Mouse (Mus musculus): ENCODE measurements around the gene Ino80d.

Ino80d gene

DNA sequence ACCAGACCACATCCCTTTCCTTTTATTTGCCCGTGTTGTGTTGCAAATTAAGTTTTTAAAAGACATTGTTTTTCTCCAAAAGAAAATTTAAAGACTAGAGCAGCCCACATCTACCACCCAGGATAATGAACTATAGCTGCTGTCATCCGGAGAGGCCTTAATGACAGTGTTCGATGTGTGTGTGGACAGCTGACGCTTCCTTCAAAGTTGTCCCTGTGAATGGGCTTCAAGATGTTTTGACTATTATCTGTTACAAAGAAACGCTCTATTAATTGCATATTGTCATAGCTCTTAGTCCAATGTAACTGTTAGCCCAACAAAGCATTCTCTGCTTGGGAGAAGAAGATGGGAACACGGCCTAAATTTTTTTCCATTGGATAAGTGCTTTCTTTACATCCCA lies 200.0 kb downstream of the Ino80d start:
- no peak for DNase-seq (ENCODE audit: low spot score)

- no peak for DNase-seq (ENCODE audit: low spot score)
These were observed 203.0 kb downstream of the Ino80d start for GRCm38 (mm10) chr1:62911426-62911825.

- DNase-seq (ENCODE audit: low spot score): no peak
These were observed 205.3 kb downstream of the Ino80d start for GRCm38 (mm10) chr1:62909126-62909525.

- no peak for DNase-seq (ENCODE audit: low spot score)
These were observed 206.0 kb downstream of the Ino80d start for GRCm38 (mm10) chr1:62908508-62908907.
